Mouse (Mus musculus): ENCODE measurements around the gene Snapc3. TPM values are rescaled to one million over a fixed set of nuclear protein-coding genes. Genes with fewer than 3 reads are reported as not detected.

The Snapc3 gene
- polyA plus RNA-seq, 1 experiment from 2014 or later: 95.0 TPM

DNA sequence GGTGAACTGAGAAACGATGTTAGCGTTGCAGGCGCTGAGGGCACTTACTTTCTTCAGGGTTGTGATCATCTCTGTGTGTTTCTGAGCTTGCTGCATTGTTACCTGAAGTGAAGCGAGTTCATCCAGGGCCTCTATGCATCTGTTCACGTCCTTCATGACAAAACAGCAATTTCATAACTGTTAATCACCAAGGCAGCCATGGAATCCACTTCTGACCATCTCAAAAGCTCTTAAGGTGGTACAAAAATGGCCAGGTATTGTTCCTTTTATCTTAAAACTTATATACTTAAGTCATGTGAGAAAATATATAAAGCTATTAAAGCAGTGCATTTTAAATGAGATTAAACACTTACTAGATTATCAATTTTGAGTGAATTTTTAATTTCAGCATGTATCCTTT lies 42.6 kb downstream of the Snapc3 start:
- WGBS: 93% methylated on average over 5 of the region's 5 CpGs
- ATAC-seq (ENCODE audit: low FRiP score): no peak
- no peak overlapping the region for H3K4me2 ChIP-seq (replicated peaks; ENCODE audit: low read depth, low read length)
- H3K9ac ChIP-seq (ENCODE audit: low read depth, low read length): no peak overlapping the region
- peaks cover 15% of the 10 kb centered on the region for H3K36me3 ChIP-seq (ENCODE audit: control insufficient read depth, insufficient read depth, low read length)
- H3K9me3 ChIP-seq (ENCODE audit: control insufficient read depth, low read length): no peaks in the 10 kb centered on the region
- DNase-seq (ENCODE audit: low spot score): no peak
- H3K4me1 ChIP-seq (replicated peaks; ENCODE audit: control insufficient read depth, insufficient read depth, low read length): no peaks in the 10 kb centered on the region
- H3K27me3 ChIP-seq (ENCODE audit: control insufficient read depth, insufficient read depth, low read length): no peaks in the 10 kb centered on the region
- H3K27ac ChIP-seq (ENCODE audit: low read depth, low read length): no peak overlapping the region
- no peak overlapping the region for H3K4me3 ChIP-seq (ENCODE audit: low read depth, low read length)

DNA sequence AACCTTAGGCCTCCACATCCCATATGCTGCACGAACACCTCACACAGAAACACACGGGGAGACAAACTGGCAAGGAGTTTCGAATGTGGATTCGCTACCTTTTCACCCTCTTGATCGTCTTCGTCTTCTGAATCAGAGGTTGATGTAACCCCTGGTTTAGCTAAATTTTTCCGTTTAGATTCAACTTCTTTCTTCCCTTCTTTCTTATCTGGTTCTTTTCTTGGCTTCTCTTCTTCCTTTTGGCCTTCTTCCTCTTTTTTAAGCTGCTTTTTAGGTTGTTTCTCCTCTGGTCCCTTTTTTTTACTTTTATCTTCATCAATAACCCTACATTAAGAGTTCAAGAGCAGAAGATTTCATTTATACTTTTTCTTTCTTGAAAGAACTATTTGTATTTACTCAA lies 47.3 kb downstream of the Snapc3 start:
- H3K36me3 ChIP-seq (ENCODE audit: control insufficient read depth, insufficient read depth, low read length): peaks cover 8% of the 10 kb centered on the region; the same call in 1 of the 2 replicates
- no peak overlapping the region for H3K4me3 ChIP-seq (ENCODE audit: low read depth, low read length)
- H3K9me3 ChIP-seq (ENCODE audit: control insufficient read depth, low read length): no peaks in the 10 kb centered on the region
- ATAC-seq (ENCODE audit: low FRiP score) (no peak), DNase-seq (ENCODE audit: low spot score) (no peak)
- H3K4me2 ChIP-seq (replicated peaks; ENCODE audit: low read depth, low read length): no peak overlapping the region
- no peak overlapping the region for H3K27ac ChIP-seq (ENCODE audit: low read depth, low read length)
- WGBS: 95% methylated on average over 7 of the region's 7 CpGs
- H3K27me3 ChIP-seq (ENCODE audit: control insufficient read depth, insufficient read depth, low read length): no peaks in the 10 kb centered on the region
- H3K9ac ChIP-seq (ENCODE audit: low read depth, low read length): no peak overlapping the region
- no peaks in the 10 kb centered on the region for H3K4me1 ChIP-seq (replicated peaks; ENCODE audit: control insufficient read depth, insufficient read depth, low read length)

DNA sequence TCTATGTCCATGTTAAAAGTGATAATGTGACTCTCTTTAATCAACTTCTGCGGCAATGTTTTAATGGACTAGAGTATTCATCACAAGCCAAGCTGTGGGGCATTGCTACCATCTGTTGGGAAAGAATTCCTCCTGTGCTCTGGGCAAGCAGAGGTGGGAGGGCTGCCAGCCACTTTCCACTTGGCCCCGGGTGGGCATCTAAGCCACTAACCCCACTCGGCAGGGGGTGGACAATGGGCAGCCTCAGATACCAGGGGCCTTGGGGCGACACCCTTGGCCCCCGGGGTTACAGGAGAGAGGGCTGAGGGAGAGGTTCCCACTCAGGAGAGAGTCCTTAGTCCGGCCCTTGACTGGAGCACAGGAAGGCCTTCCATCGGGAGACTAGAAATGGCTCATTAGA lies 50.1 kb downstream of the Snapc3 start:
- Histone ChIP-seq H3K4me2 (replicated peaks; ENCODE audit: low read depth, low read length) (no peak overlapping the region), H3K4me3 (ENCODE audit: low read depth, low read length) (no peak overlapping the region), H3K9me3 (ENCODE audit: control insufficient read depth, low read length) (no peaks in the 10 kb centered on the region), H3K27me3 (ENCODE audit: control insufficient read depth, insufficient read depth, low read length) (no peaks in the 10 kb centered on the region), H3K36me3 (ENCODE audit: control insufficient read depth, insufficient read depth, low read length) (peaks cover 22% of the 10 kb centered on the region), H3K27ac (ENCODE audit: low read depth, low read length) (no peak overlapping the region), H3K4me1 (replicated peaks; ENCODE audit: control insufficient read depth, insufficient read depth, low read length) (no peaks in the 10 kb centered on the region), H3K9ac (ENCODE audit: low read depth, low read length) (no peak overlapping the region)
- 95% methylated on average over 7 of the region's 7 CpGs for WGBS
- ATAC-seq (ENCODE audit: low FRiP score): no peak
- DNase-seq (ENCODE audit: low spot score): no peak

DNA sequence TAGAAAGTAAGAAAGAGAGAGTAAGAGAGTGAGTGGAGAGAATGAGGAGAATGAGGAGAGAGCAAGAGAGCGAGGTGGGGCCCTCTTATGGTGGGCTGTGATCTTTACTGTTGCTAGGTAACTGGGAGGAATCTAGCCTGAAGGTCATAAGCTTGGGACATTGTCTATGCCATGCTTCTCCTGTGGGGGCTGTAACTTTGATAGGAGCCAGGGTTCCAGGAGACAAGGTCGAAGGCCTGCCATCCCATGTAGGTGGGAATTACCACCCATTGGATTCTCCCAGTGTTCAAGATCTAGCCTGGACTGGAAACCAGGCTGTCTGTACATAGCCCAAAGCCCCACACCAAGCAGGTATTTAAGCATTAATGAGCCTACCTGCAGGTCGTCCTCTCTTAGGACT lies 50.7 kb downstream of the Snapc3 start:
- Histone ChIP-seq H3K36me3 (ENCODE audit: control insufficient read depth, insufficient read depth, low read length) (peaks cover 24% of the 10 kb centered on the region), H3K4me3 (ENCODE audit: low read depth, low read length) (no peak overlapping the region), H3K4me2 (replicated peaks; ENCODE audit: low read depth, low read length) (no peak overlapping the region), H3K9ac (ENCODE audit: low read depth, low read length) (no peak overlapping the region), H3K27ac (ENCODE audit: low read depth, low read length) (no peak overlapping the region), H3K9me3 (ENCODE audit: control insufficient read depth, low read length) (no peaks in the 10 kb centered on the region), H3K27me3 (ENCODE audit: control insufficient read depth, insufficient read depth, low read length) (no peaks in the 10 kb centered on the region), H3K4me1 (replicated peaks; ENCODE audit: control insufficient read depth, insufficient read depth, low read length) (no peaks in the 10 kb centered on the region)
- no peak for DNase-seq (ENCODE audit: low spot score)
- 72% methylated on average over 3 of the region's 3 CpGs for WGBS
- 0 out of 2 replicates have a peak, but pooled peaks have one; percentile 45 for ATAC-seq (ENCODE audit: low FRiP score)

DNA sequence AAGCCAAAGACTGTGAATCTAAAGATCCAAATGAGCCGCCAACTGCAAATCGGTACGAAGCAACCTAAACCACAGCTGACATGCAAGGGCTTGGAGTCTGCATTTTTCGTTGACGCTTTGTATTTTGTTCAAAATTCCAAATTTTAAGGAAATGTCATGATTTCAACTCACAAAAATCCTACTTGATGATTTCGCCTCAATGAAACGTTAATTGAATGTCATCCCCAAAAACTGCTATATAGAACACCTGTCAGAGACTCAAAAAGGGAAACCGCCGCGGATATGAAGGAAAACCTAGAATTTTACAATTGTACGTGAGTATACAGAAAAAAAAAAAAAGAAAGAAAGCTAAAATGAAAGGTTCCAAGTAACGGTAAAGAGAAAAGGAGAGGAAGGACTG lies 67.7 kb downstream of the Snapc3 start:
- H3K36me3 ChIP-seq (ENCODE audit: control insufficient read depth, insufficient read depth, low read length): 0 out of 2 replicates have a peak, but pooled peaks cover 7% of the 10 kb centered on the region
- H3K4me1 ChIP-seq (replicated peaks; ENCODE audit: control insufficient read depth, insufficient read depth, low read length): no peaks in the 10 kb centered on the region; the same call in 1 of the 2 replicates
- H3K27ac ChIP-seq (ENCODE audit: low read depth, low read length): no peak overlapping the region
- no peaks in the 10 kb centered on the region for H3K9me3 ChIP-seq (ENCODE audit: control insufficient read depth, low read length)
- DNase-seq (ENCODE audit: low spot score) (no peak), ATAC-seq (ENCODE audit: low FRiP score) (no peak)
- peak overlapping the region; percentile 93 for H3K4me3 ChIP-seq (ENCODE audit: low read depth, low read length)
- 26% methylated on average over 12 of the region's 12 CpGs for WGBS
- peak overlapping the region; percentile 96 for H3K9ac ChIP-seq (ENCODE audit: low read depth, low read length)
- H3K27me3 ChIP-seq (ENCODE audit: control insufficient read depth, insufficient read depth, low read length): no peaks in the 10 kb centered on the region
- H3K4me2 ChIP-seq (replicated peaks; ENCODE audit: low read depth, low read length): peak overlapping the region; percentile 62

DNA sequence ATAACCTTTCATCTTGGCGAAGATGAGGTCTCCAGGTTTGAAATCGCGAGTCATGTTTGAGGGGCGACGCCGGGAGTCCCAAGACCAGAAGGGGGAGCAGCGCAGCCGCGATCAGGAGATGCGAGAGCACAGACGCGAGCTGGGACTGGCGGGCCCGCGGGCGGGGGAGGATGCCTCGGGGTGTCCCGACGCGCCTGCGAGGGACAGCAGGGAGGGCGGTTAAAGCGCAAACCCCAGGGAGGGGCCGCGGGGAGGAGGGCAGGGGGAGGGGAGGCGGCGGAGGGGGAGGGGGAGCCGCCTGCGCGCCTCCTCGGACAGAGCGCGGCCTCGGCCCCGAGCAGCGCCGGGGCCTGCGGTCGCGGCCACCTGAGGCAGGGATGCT lies 68.2 kb downstream of the Snapc3 start:
- Histone ChIP-seq H3K27me3 (ENCODE audit: control insufficient read depth, insufficient read depth, low read length) (no peaks in the 10 kb centered on the region), H3K4me1 (replicated peaks; ENCODE audit: control insufficient read depth, insufficient read depth, low read length) (no peaks in the 10 kb centered on the region; the same call in 1 of the 2 replicates), H3K9me3 (ENCODE audit: control insufficient read depth, low read length) (no peaks in the 10 kb centered on the region), H3K27ac (ENCODE audit: low read depth, low read length) (peak overlapping the region; percentile 99), H3K36me3 (ENCODE audit: control insufficient read depth, insufficient read depth, low read length) (0 out of 2 replicates have a peak, but pooled peaks cover 7% of the 10 kb centered on the region), H3K4me3 (ENCODE audit: low read depth, low read length) (peak overlapping the region; percentile 93), H3K9ac (ENCODE audit: low read depth, low read length) (peak overlapping the region; percentile 96), H3K4me2 (replicated peaks; ENCODE audit: low read depth, low read length) (peak overlapping the region; percentile 62)
- ATAC-seq (ENCODE audit: low FRiP score) (peak; percentile 88), DNase-seq (ENCODE audit: low spot score) (peak; percentile 91)
- WGBS: 1% methylated on average over 18 of the region's 40 CpGs

DNA sequence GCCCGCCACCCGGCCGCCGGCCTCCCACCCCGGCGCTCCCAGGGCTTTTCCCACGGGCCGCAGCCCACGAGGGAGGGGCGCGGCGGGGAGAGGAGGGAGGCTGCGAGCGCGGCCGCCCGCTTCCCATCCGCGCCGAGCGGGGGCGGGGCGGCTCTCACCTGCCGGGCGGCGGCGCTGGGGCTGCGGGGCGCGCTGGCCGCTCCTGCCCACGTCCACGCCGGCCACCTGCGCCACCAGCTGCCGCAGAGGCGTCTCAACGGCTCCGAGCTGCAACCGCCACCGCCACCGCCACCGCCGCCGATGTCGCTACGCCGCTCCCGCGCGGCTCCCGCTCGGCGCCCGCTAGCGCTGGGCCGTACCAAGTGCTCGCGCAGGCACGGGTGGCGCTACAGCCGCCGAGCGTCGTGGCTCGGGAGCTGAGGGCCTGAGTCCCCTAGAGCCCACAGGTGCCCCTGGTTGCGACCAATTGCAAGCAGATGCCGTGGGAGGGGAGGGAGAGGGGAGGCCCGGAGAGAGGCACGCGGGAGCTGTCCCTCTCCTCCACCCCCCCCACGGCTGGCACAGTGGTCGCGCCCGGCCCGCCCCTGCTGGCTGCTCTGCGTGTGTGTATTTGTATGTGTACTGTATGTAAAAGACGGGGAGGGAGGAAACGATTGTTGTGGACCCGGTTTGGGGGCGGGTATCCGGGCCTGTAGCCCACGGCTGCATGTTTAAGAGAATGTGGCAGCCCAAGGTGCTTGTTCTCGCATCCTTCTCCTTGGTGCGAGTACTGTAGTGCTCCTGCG lies 68.8 kb downstream of the Snapc3 start, which contains the start of gene Psip1:
Psip1 (minus strand) TSS at position 343 of the 785 bp plus-strand sequence.
- WGBS: under 1% methylated on average over 47 of the region's 86 CpGs
- Histone ChIP-seq H3K9ac (ENCODE audit: low read depth, low read length) (peak within 1 kb of the TSS; percentile 96), H3K4me1 (replicated peaks; ENCODE audit: control insufficient read depth, insufficient read depth, low read length) (no peaks in the 10 kb centered on the region; the same call in 1 of the 2 replicates), H3K4me2 (replicated peaks; ENCODE audit: low read depth, low read length) (peak within 1 kb of the TSS; percentile 62), H3K36me3 (ENCODE audit: control insufficient read depth, insufficient read depth, low read length) (0 out of 2 replicates have a peak, but pooled peaks cover 3% of the 10 kb centered on the region), H3K27me3 (ENCODE audit: control insufficient read depth, insufficient read depth, low read length) (no peaks in the 10 kb centered on the region), H3K27ac (ENCODE audit: low read depth, low read length) (peak within 1 kb of the TSS; percentile 99), H3K4me3 (ENCODE audit: low read depth, low read length) (peak within 1 kb of the TSS; percentile 93), H3K9me3 (ENCODE audit: control insufficient read depth, low read length) (no peaks in the 10 kb centered on the region)
- ATAC-seq (ENCODE audit: low FRiP score) (peak; percentile 96), DNase-seq (ENCODE audit: low spot score) (peak; percentile 91)

DNA sequence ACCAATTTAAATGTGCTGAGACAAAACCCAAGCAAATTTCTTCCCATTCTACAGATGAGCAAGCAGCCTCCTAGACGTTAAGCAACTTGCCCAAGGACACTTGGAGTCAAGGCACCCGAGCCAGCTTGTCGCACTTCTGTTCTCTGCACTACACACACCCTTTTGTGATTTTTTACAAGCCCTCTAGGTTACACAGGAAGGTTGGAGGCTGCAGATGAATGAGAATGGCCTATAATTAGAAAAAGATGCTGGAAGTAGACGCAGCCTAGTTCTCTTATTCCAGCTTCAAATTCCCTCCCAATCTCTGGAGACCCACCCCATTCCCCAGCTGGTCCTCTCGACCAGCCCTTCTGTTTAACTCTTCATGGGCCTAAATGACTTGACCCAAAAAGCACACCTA lies 71.6 kb downstream of the Snapc3 start:
- H3K4me2 ChIP-seq (replicated peaks; ENCODE audit: low read depth, low read length): no peak overlapping the region
- H3K4me1 ChIP-seq (replicated peaks; ENCODE audit: control insufficient read depth, insufficient read depth, low read length): no peaks in the 10 kb centered on the region; the same call in 1 of the 2 replicates
- WGBS: 22% methylated on average over 5 of the region's 5 CpGs
- H3K27me3 ChIP-seq (ENCODE audit: control insufficient read depth, insufficient read depth, low read length): no peaks in the 10 kb centered on the region
- no peak overlapping the region for H3K9ac ChIP-seq (ENCODE audit: low read depth, low read length)
- ATAC-seq (ENCODE audit: low FRiP score) (no peak), DNase-seq (ENCODE audit: low spot score) (no peak)
- no peaks in the 10 kb centered on the region for H3K36me3 ChIP-seq (ENCODE audit: control insufficient read depth, insufficient read depth, low read length)
- no peak overlapping the region for H3K27ac ChIP-seq (ENCODE audit: low read depth, low read length)
- no peak overlapping the region for H3K4me3 ChIP-seq (ENCODE audit: low read depth, low read length)
- H3K9me3 ChIP-seq (ENCODE audit: control insufficient read depth, low read length): no peaks in the 10 kb centered on the region

DNA sequence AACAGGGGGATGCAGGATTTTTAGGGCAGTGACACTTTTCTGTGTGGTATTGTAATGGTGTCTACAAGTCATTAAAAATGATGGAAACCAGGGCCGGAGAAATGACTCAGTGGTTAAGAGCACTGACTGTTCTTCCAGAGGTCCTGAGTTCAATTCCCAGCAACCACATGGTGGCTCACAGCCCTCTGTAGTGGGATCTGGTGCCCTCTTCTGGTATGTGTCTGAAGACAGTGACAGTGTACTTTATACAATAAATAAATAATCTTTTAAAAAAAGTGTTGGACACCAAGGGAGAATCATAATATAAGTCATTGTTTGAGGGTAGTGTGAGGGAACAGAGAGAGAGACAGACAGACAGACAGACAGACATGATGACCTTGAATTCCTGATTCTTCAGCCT lies 75.6 kb downstream of the Snapc3 start:
- Histone ChIP-seq H3K4me1 (replicated peaks; ENCODE audit: control insufficient read depth, insufficient read depth, low read length) (no peaks in the 10 kb centered on the region), H3K4me2 (replicated peaks; ENCODE audit: low read depth, low read length) (no peak overlapping the region), H3K27me3 (ENCODE audit: control insufficient read depth, insufficient read depth, low read length) (no peaks in the 10 kb centered on the region), H3K9ac (ENCODE audit: low read depth, low read length) (no peak overlapping the region), H3K27ac (ENCODE audit: low read depth, low read length) (no peak overlapping the region), H3K4me3 (ENCODE audit: low read depth, low read length) (no peak overlapping the region), H3K36me3 (ENCODE audit: control insufficient read depth, insufficient read depth, low read length) (no peaks in the 10 kb centered on the region), H3K9me3 (ENCODE audit: control insufficient read depth, low read length) (no peaks in the 10 kb centered on the region)
- DNase-seq (ENCODE audit: low spot score) (no peak), ATAC-seq (ENCODE audit: low FRiP score) (no peak)
- WGBS: 96% methylated on average over 1 of the region's 1 CpGs
